Mouse (Mus musculus) forebrain, embryonic 14.5 days (tissue): ENCODE measurements around the gene Cables2. TPM values are rescaled to one million over a fixed set of nuclear protein-coding genes. Genes with fewer than 3 reads are reported as not detected.

Experiments used
- ATAC-seq: fragments of 200-750 bp; cut with Nextera tagmentation; 2 replicates; pipeline ENCODE4 v1.8.0; 2017; ENCODE audit warnings: mild to moderate bottlenecking, moderate library complexity
- DNase-seq: peaks from one replicate; pipeline ENCODE4 v3.0.0-alpha.2; 2015; ENCODE audit warnings: low spot score
- H3K27ac ChIP-seq: fragments of 300-500 bp; sonication (generic); 2 replicates; pipeline ENCODE4 v1.5.1; 2014; ENCODE audit warnings: low read depth, mild to moderate bottlenecking, control low read depth, low read length, moderate library complexity
- H3K27me3 ChIP-seq: fragments of 300-500 bp; sonication (generic); replicated peaks from 2 replicates; pipeline ENCODE4 v1.6.1; 2014; ENCODE audit warnings: low read length, control low read depth, mixed read lengths; ENCODE audit not compliant: control insufficient read depth, insufficient read depth
- H3K36me3 ChIP-seq: fragments of 300-500 bp; sonication (generic); 2 replicates; pipeline ENCODE4 v1.6.1; 2014; ENCODE audit warnings: low read length, control low read depth; ENCODE audit not compliant: control insufficient read depth, insufficient read depth
- H3K4me1 ChIP-seq: fragments of 300-500 bp; sonication (generic); 2 replicates; pipeline ENCODE4 v1.6.1; 2014; ENCODE audit warnings: antibody characterized with exemption, low read length, control low read depth; ENCODE audit not compliant: control insufficient read depth, insufficient read depth
- H3K4me2 ChIP-seq: fragments of 300-500 bp; sonication (generic); 2 replicates; pipeline ENCODE4 v1.6.1; 2014; ENCODE audit warnings: mild to moderate bottlenecking, control low read depth, low read length
- H3K4me3 ChIP-seq: fragments of 300-500 bp; sonication (generic); 2 replicates; pipeline ENCODE4 v1.5.1; 2014; ENCODE audit warnings: low read depth, low read length, control low read depth
- H3K9ac ChIP-seq: fragments of 300-500 bp; sonication (generic); 2 replicates; pipeline ENCODE4 v1.6.1; 2014; ENCODE audit warnings: mild to moderate bottlenecking, low read length, control low read depth, moderate library complexity
- H3K9me3 ChIP-seq: fragments of 300-500 bp; sonication (generic); replicated peaks from 2 replicates; pipeline ENCODE4 v1.6.1; 2016; ENCODE audit warnings: low read length, control low read depth, mixed read lengths; ENCODE audit not compliant: control insufficient read depth
- WGBS: fragments of 180-500 bp; shearing (Covaris S2); extraction: QIAGEN DNeasy Blood & Tissue Kit; methylation state at CpG from one replicate; pipeline ENCODE4 v1.1.7; 2014; 5-methylcytosine and 5-hydroxymethylcytosine counted together
- polyA plus RNA-seq: library from polyadenylated mRNA; unstranded; fragments of >200 nt; fragmentation: Nextera tagmentation; extraction: Ambion mirVana; gene quantifications from 2 replicates; pipeline ENCODE4 v1.2.1, GENCODE M21; 2014

Gene Cables2
- polyA plus RNA-seq, 1 experiment from 2014 or later = 14.5 TPM

DNA sequence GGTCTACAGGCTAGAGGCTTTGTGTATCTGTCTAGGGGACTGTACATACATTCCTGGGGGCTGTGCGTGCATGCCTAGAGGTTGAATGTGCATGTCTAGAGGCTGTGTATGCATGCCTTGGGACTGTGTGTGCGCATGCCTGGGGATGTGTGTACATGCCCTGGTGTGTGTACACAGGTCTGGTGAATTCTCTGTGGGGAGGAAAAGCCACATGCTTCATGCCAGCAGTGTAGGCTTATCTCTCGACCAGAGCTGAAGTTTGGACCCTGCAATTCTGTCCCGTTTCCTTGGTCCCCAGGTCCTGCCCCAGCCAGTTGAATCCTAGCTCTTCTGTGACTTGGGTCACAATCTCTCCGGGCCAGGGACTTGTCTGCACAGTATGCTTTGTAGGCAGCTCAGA is 18.3 kb upstream of the Cables2 start:
- H3K27ac ChIP-seq = no peak overlapping the region
- H3K4me3 ChIP-seq = no peak overlapping the region
- DNase-seq (no peak), ATAC-seq (no peak)
- H3K9me3 ChIP-seq = no peaks in the 10 kb centered on the region
- no peak overlapping the region for H3K9ac ChIP-seq
- no peak overlapping the region for H3K4me2 ChIP-seq
- H3K36me3 ChIP-seq = no peaks in the 10 kb centered on the region
- 83% methylated on average over 5 of the region's 5 CpGs for WGBS
- no peaks in the 10 kb centered on the region for H3K27me3 ChIP-seq
- no peaks in the 10 kb centered on the region for H3K4me1 ChIP-seq

DNA sequence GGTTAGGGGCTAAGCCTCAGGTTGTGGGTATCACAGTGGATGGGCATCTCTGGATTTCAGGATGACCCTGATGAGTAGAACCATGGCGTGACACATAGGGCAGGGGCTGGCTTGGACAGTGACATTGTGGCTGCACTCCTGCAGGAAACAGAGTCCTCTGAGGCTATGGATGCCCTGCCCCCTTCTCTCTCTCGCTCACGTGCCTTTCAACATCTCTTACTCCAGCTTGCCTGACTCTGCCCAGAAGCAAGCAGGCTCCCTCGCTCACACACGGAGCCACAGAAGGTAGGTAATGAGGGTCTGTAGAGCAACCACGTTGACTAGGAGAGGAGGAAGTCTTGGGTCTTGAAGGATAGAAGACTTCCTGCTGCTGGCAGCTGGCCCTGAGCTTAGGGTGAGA is 17.2 kb upstream of the Cables2 start:
- Histone ChIP-seq H3K9me3 (no peaks in the 10 kb centered on the region), H3K27ac (no peak overlapping the region), H3K9ac (no peak overlapping the region), H3K4me1 (no peaks in the 10 kb centered on the region), H3K4me2 (no peak overlapping the region), H3K4me3 (no peak overlapping the region), H3K27me3 (no peaks in the 10 kb centered on the region), H3K36me3 (no peaks in the 10 kb centered on the region)
- WGBS = 81% methylated on average over 6 of the region's 6 CpGs
- ATAC-seq = no peak
- no peak for DNase-seq

DNA sequence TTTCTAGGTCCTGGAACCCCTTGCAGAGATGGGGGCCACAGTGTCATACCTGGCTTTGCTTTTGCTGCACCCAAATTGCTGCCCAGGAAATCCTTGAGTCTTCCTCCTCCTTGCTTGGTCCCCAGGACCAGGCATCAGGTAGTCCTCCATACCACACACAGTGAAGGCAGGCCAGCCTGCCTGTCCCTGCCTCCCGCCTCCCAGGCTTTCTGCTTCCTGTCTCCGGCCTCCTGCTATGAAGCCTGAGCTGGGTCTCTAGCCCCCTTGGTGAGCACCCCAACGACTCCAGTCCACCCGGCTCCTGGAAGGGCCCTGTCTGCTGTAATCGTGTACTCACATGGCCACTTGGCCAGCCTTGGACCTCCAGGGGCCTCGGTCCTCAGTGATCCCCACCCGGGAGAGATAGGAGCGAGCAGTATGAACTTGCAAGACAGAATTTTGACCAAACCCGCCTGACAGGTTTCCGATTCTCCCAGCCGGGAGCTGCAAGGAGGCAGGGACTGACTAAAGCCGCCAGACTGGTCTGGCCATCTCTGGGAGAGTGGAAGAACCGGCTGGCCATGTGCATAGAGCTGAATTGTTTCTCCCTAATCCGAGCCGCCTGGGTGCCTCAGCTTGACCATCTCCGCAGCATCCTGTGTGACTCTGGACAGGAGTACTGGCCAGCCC is 16.3 kb upstream of the Cables2 start, which contains the start of gene Rbbp8nl:
TSS of gene Rbbp8nl (minus strand) at position 440 of the 669 bp plus-strand sequence.
- WGBS = 45% methylated on average over 16 of the region's 16 CpGs
- Histone ChIP-seq H3K36me3 (no peaks in the 10 kb centered on the region), H3K27ac (no peak within 1 kb of the TSS), H3K4me1 (no peaks in the 10 kb centered on the region), H3K27me3 (no peaks in the 10 kb centered on the region), H3K9ac (no peak within 1 kb of the TSS), H3K4me3 (no peak within 1 kb of the TSS), H3K4me2 (no peak within 1 kb of the TSS), H3K9me3 (no peaks in the 10 kb centered on the region)
- ATAC-seq = no peak
- no peak for DNase-seq

DNA sequence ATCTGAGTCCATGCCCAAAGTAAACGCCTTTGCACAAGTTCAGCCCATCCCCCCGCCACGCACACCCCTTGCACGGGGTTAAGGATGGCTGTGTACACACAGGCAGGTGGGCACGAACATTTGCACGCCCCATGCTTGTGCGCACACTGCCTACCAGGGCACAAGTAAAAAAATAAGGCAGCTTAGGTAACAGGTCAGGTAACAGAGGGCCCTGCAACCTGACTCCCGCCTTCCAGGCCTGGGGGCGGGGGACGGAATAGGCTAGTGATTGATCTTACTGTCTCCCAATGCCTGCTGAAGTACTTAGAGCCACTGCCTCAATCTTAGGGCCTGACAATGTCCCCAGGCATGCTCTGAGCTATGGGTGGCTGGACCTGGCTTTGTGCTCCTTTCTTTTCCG is 15.7 kb upstream of the Cables2 start:
- no peaks in the 10 kb centered on the region for H3K36me3 ChIP-seq
- H3K9ac ChIP-seq = no peak overlapping the region
- H3K9me3 ChIP-seq = no peaks in the 10 kb centered on the region
- 59% methylated on average over 11 of the region's 11 CpGs for WGBS
- no peak overlapping the region for H3K4me3 ChIP-seq
- H3K4me2 ChIP-seq = no peak overlapping the region
- no peak for DNase-seq
- no peak overlapping the region for H3K27ac ChIP-seq
- H3K27me3 ChIP-seq = no peaks in the 10 kb centered on the region
- no peaks in the 10 kb centered on the region for H3K4me1 ChIP-seq
- ATAC-seq = no peak

- Histone ChIP-seq H3K4me3 (no peak overlapping the region), H3K9ac (no peak overlapping the region), H3K27ac (no peak overlapping the region), H3K9me3 (no peaks in the 10 kb centered on the region), H3K36me3 (no peaks in the 10 kb centered on the region), H3K4me1 (no peaks in the 10 kb centered on the region), H3K27me3 (no peaks in the 10 kb centered on the region), H3K4me2 (no peak overlapping the region)
- DNase-seq (no peak), ATAC-seq (no peak)
- WGBS = 83% methylated on average over 8 of the region's 8 CpGs
Measured at GRCm38 (mm10) chr2:180279321-180279720, 6.0 kb upstream of the Cables2 start.

- ATAC-seq (no peak), DNase-seq (no peak)
- H3K9me3 ChIP-seq = no peaks in the 10 kb centered on the region
- H3K27ac ChIP-seq = no peak overlapping the region
- H3K9ac ChIP-seq = no peak overlapping the region
- no peaks in the 10 kb centered on the region for H3K36me3 ChIP-seq
- H3K4me3 ChIP-seq = no peak overlapping the region
- WGBS = 66% methylated on average over 8 of the region's 8 CpGs
- peaks cover 3% of the 10 kb centered on the region; the same call in 1 of the 2 replicates for H3K4me1 ChIP-seq
- no peak overlapping the region for H3K4me2 ChIP-seq
- H3K27me3 ChIP-seq = no peaks in the 10 kb centered on the region
Measured at GRCm38 (mm10) chr2:180277773-180278320, 4.6 kb upstream of the Cables2 start.

- DNase-seq (no peak), ATAC-seq (no peak)
- Histone ChIP-seq H3K9ac (no peak overlapping the region), H3K4me1 (peaks cover 12% of the 10 kb centered on the region), H3K9me3 (no peaks in the 10 kb centered on the region), H3K36me3 (no peaks in the 10 kb centered on the region), H3K27ac (no peak overlapping the region), H3K4me3 (no peak overlapping the region), H3K27me3 (no peaks in the 10 kb centered on the region), H3K4me2 (no peak overlapping the region)
- WGBS = 73% methylated on average over 8 of the region's 8 CpGs
Measured at GRCm38 (mm10) chr2:180276851-180277259, 3.6 kb upstream of the Cables2 start.

- no peak for DNase-seq
- Histone ChIP-seq H3K9ac (no peak overlapping the region), H3K27me3 (no peaks in the 10 kb centered on the region), H3K27ac (no peak overlapping the region), H3K4me3 (no peak overlapping the region), H3K9me3 (no peaks in the 10 kb centered on the region), H3K36me3 (no peaks in the 10 kb centered on the region), H3K4me1 (peaks cover 12% of the 10 kb centered on the region), H3K4me2 (no peak overlapping the region)
- no peak for ATAC-seq
- 56% methylated on average over 4 of the region's 4 CpGs for WGBS
Measured at GRCm38 (mm10) chr2:180276385-180276784, 3.1 kb upstream of the Cables2 start.

DNA sequence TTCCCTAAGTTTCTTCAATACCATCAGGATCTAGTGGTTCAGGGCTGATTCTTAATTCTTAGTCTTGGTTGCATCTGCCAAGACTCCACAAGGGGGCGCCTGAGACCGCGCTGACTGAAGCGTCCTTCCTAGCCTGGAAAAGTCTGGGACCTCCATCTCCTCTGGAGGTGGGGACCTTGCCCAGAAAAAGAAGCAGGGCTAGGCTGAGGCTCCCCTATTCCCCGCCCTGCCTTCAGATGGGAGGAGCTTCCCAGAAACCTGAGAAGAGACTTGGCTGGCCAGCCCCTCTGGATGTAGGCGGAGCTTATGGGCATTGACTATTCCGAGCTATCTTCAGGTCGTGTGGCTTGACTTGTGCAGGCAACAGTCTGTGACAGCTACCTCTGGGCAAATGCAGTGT is 2.5 kb upstream of the Cables2 start:
- no peak overlapping the region for H3K4me3 ChIP-seq
- no peaks in the 10 kb centered on the region for H3K27me3 ChIP-seq
- DNase-seq (peak; percentile 91), ATAC-seq (0 out of 2 replicates have a peak, but pooled peaks have one; percentile 16)
- H3K36me3 ChIP-seq = no peaks in the 10 kb centered on the region
- H3K9ac ChIP-seq = no peak overlapping the region
- no peak overlapping the region for H3K4me2 ChIP-seq
- WGBS = under 1% methylated on average over 8 of the region's 8 CpGs
- H3K27ac ChIP-seq = no peak overlapping the region
- H3K9me3 ChIP-seq = no peaks in the 10 kb centered on the region
- peaks cover 12% of the 10 kb centered on the region for H3K4me1 ChIP-seq
